Mouse (Mus musculus) activated CD4-positive, CD25-positive, alpha-beta regulatory T cell (primary cell): Measurements from ENCODE around the gene Ldb2. TPM values are rescaled to one million over a fixed set of nuclear protein-coding genes. Genes with fewer than 3 reads are reported as not detected.

Source experiments
- polyA plus RNA-seq, 2 experiments: library from polyadenylated mRNA; unstranded; fragments of 100-300 nt; shearing (Covaris generic); gene quantifications; one replicate each; pipeline ENCODE4 v1.2.1; 2017

Gene Ldb2
- under 1 TPM in 1 of 2 experiments, not detected in 1; 0.64 TPM for polyA plus RNA-seq

GRCm38 (mm10) chr5:44799053-44799860, at the start of gene Ldb2:
Gene Ldb2 (minus strand): TSS chr5:44799680.

